Mouse (Mus musculus) retina, embryonic 14.5 days (tissue): ENCODE measurements around the gene Gm49322.
A peak's percentile ranks its signal among the peaks of the same experiment; 100 is the strongest.

Experiments
- DNase-seq: peaks from one replicate; pipeline ENCODE4 v3.0.0-alpha.2; 2015; ENCODE audit warnings: low spot score

Gene Gm49322

DNA sequence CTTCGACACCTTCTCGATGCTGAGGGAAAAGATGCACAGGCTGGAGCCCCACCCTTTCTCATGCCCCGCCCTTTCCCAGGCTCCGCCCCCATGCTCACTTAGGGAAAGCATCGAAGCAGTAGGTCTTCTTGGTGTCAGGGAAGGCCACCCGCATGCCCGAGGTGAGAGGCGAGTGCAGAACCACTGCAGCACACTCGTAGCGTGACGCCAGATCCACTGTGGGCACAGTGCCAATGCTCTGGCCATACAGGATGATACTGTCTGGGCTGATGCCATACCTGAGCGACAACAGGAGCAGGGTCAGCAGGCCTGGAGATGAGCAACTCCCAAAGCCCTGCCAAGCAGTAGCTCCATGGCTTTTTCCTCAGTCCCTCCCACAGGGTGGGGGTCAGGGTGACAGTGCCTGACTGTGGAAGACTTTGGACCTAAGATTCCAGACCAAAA, 21.8 kb upstream of the Gm49322 start:
- DNase-seq: no peak

DNA sequence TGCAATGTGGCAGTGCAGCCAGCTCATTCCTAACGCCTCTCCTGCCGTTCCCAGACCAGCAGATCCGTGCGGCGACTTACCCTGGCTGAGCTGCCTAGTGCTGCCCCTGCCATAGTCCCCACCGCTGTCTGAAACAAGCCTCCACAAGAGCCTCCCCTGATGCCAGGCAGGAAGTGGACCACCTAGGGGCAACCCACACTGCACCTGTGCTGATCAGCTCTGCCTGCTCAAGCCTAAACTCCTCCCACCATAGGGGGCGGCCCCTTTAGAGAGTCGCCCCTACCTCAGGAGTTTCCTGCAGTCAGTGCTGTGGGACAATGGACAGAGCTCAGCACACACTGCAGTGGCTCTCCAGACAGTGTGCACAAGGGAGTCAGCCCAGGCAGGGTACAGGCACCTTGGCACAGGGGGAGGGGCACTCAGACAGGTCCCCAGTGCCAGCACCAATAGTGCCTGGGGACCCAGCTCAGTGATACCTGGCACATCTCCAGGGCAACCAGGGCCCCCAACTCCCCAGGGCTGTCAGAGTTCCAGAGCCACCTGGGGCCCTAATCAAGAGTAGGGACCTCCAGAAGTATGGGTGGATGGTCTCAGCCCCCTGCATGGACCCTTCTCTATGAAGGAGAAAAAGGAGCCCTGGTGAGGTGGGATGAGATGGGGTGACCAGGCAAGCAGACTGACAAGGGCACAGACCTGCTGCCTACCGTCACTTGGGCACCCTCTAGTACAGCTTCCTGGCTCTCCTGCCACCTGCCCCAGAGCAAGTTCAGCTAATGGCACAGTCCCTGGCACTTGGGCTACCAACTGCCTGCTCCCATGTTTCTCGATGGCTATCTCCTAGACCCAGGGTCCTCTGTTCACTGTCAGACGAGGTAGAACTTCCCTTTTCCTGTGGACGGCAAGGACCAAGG, 20.9 kb upstream of the Gm49322 start:
- DNase-seq: no peak

- DNase-seq: no peak
Observed at GRCm38 (mm10) chr10:80585581-80585980, 20.2 kb upstream of the Gm49322 start.

DNA sequence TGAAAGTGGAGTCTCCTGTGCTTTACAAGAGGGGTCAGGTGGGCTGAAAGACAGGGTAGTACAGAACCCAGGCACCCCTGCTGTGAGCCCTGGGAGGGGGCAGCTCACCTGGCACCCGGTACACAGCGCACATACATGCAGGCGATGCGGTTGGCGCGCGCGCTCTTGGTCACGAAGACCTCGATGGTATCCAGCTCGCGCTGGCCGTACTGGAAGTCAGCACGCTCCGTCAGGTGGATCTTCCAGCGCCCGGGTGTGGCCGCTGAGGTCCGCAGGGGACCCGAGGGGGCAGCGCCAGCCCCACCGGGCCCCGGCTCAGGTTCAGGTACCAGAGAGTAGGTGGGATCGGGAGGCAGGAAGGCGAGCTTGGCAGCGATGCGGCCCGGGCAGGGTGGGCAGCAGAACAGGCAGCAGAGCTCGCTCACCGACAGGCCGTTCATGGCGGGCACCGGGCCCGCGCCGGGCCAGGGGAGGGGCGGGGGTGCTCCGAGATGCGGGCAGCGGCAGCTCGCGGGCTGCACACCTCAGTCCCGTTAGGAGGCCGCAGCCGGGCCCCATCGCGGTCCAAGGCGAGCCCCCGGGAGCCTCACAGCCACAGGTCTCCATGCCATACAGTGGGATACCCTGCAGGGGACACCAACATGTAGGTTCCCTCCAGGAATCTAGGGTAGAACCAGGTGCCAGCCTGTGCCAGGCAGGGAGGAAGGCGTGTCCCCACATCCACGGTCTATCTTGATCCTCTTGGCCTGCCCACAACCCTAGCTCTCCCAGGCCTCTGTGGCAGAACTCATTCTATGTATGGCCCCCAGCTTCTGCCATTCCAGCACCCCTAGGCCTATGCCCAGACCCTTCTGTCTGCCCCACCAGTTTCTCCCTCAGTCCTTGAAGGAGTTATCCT, 19.2 kb upstream of the Gm49322 start:
- DNase-seq: no peak

- DNase-seq: no peak
Observed at GRCm38 (mm10) chr10:80587305-80587657, 18.5 kb upstream of the Gm49322 start.

DNA sequence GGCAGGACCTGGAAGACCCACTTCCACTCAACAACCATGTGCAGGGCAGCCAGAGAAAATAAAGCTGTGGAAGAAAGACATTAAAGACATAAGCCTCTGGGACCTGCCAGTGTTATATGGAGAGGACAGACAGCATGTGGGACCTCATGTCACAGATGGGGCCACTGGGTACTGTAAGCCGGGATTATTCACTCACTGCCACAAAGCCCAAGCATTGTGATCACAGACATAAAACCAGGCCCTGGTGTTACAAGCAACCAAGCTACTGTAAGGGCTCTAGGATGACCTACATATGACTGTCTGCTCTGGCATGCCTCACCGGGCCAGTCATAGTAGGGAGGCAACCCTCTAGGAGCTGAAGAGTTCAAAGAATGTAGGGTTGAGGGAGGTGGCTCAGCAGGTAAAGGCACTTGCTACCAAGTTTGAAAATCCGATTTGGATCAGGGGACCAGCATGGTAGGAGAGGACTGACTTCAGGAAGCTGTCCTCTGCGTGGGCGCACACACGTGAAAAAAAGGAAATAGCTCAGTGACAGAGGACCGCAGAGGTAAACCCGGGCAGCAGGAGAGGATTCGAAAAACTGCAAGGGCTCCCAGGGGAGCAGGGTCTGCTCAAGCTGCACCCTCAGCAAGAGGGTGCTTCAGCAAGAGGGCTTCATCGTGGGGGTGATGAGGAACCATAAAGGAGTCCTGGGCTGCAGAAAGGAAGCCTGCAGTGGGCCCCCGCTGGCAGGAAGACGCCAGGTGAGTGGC, 16.5 kb upstream of the Gm49322 start:
- no peak for DNase-seq

DNA sequence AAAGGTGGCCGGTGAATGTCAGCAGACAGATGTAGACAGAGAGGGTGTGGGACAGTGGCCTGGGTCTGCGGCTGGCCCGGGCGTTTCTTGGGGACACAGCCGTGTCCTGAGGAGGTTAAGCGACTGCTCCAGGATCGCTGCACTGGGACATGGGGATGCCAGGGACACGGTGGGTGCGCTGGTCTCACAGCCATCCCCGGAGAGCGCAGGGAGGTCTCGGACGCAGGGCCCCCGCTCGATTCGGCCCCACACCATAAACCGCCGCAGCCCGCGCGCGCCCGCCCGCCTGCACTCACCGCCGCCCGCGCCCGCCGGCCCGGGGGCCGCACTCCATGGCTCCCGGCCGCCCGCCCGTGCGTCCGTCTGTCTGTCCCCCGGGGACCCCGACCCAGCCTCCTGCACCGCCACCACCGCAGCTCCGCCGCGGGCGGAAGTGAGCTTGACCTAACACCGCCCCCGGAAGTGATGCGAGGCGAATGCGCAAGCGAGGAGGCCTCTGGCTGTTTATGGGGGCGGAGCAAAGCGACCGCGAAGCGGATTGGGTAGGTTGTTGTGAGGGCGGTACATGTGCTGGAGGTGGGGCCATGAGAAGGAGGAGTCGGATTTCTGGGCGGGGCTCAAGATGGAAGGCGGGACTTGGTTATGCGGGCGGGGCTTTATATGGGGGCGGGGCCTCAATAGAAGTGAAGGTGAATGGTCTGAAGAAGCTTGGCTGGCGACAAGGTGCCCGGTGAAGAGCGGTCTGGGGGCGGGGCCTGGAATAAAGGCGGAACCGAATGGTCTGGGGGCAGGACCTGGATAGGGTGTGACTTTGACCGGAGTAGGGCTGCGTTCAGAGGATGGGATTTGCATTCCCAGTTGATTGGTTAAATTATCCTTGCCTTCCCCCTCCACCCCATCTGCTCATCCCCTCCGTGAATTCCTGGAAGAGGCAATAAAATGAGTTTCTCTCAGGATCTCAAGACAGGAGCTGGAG, 15.7 kb upstream of the Gm49322 start, which contains the start of gene Abhd17a:
Gene Abhd17a (minus strand): TSS at position 463 of the 976 bp plus-strand sequence.
- DNase-seq: peak; percentile 97

- no peak for DNase-seq
Observed at GRCm38 (mm10) chr10:80596318-80596717, 9.5 kb upstream of the Gm49322 start.

- peak; percentile 96 for DNase-seq
Observed at GRCm38 (mm10) chr10:80602698-80603325, 3.0 kb upstream of the Gm49322 start, which contains the start of the genes Scamp4 and Adat3. Scamp4 (plus strand) TSS chr10:80602872. Adat3 (plus strand) TSS chr10:80602880.

- DNase-seq: no peak
Observed at GRCm38 (mm10) chr10:80603364-80603763, 2.5 kb upstream of the Gm49322 start.

DNA sequence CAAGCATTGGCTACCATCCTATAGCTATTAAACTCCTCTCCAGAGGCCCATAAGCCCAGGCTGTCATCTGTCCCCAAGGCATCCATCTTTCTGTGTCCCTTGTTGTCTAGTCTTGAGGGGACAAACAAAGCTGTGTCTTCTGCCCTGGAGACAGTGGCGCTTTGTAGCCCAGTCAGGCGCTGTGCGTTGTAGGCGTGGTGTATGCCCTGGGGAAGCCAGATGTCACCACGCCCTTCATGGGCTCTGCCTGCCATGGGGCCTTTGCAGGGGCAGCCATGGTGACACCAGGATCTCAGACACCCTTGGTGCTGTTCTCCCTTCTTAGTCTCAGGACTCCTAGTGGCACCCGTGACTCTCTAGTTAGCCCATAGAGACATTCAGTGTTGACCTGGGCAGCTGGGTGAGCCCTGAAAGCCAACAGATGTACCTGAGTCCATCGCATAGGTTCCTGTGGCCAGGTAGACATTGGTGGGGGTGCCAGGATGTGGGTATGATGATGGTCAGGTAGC, 1.8 kb upstream of the Gm49322 start:
- no peak for DNase-seq

DNA sequence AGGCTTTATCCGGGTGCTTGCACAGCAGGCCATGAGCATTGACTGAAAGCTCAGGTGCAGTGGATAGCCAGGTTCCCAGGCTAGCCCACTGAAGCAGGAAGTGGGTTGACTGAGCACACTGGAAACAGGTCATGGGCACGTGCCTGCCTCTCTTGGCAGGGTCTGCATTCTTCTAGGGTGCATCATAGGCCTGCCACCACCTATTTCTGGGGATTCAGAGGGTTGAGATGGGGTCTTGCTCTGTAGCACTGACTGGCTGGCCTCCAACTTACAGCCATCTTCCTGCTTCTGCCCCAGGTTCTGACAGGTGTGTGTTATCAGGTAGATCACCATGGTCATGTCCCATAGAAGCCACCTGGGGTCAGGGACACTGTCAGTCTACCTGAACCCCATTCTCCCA, 833 bp upstream of the Gm49322 start:
- no peak for DNase-seq

DNA sequence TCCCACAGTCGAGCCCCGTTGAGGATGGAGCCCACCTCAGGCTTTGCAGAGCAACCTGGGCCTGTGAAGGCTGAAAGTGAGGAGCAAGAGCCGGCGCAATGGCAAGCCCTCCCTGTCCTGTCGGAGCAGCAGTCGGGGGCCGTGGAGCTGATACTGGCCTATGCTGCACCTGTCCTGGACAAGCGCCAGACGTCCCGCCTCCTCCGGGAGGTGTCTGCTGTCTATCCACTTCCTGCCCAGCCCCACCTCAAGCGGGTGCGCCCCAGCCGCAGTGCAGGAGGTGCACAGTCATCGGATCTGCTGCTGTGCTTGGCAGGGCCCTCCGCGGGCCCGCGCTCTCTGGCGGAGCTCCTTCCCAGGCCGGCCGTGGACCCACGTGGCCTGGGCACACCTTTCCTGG, 485 bp downstream of the Gm49322 start:
- no peak for DNase-seq

- DNase-seq: no peak
Observed at GRCm38 (mm10) chr10:80606737-80607350, 1.0 kb downstream of the Gm49322 start.

DNA sequence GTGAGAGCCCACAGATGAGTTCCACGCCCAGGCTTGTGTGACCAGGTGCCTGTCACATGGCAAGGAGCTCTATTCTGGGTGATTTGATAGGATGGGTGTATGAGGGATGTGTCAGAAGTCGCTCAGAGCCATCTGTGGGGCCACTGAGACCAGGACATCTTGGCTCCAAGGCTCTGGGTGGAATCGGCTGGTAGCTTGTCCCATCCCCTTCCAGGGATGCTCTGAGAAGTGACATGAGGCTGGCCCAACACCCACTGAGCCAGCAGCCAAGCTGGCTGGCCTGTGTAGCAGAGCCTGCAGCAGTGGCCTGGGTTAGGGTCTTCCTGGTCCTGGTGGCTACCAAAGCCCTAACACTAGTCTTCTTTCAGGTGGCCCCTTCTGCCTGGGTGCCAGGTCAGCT, 2.6 kb downstream of the Gm49322 start:
- no peak for DNase-seq

GRCm38 (mm10) chr10:80609269-80609924, 3.6 kb downstream of the Gm49322 start:
- no peak for DNase-seq

DNA sequence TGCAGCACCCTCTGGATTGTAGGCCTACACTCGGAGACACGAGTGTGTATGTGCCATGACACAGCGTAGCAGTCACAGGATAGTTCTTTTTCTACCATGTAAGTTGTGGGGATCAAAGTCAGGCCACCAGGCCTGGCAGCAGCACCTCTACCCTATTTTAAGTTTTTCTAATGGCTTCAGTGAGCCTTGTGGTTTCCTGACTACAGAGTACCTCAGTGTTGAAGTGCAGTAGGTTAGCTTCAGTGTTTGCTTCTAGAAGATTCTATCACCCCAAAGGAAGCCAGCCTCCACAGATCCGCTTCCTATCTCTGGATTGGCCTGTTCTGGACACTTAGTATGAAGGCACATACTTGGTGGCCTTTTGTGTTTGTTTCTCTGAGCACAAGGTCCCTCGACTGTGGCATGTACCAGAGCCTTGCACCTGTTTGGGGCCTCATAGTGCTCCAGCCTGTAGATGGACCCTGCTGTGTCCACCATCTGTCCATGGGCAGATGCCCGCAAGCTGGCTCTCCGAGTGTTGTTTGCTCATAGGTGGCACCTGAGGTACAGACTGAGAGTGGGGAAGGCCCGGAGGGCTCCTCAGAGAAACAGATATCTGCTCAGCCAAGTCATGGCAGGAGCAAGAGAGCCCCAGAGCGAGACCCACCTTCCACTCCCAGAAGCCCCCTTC, 4.4 kb downstream of the Gm49322 start:
- DNase-seq: no peak

GRCm38 (mm10) chr10:80611024-80611423, 5.2 kb downstream of the Gm49322 start:
- peak; percentile 81 for DNase-seq
